Mouse (Mus musculus): ENCODE measurements around the gene Krtap4-9. TPM values are rescaled to one million over a fixed set of nuclear protein-coding genes. Genes with fewer than 3 reads are reported as not detected.

Gene Krtap4-9
- polyA plus RNA-seq (2017; shearing (Covaris generic)): not detected

GRCm38 (mm10) chr11:99784900-99785299, at the start of gene Krtap4-9:
TSS of gene Krtap4-9 (plus strand) at chr11:99785200.

GRCm38 (mm10) chr11:99772813-99773212, 12.2 kb upstream of the Krtap4-9 start, which contains the start of gene Gm11595:
TSS of gene Gm11595 (minus strand) at chr11:99772913.

DNA sequence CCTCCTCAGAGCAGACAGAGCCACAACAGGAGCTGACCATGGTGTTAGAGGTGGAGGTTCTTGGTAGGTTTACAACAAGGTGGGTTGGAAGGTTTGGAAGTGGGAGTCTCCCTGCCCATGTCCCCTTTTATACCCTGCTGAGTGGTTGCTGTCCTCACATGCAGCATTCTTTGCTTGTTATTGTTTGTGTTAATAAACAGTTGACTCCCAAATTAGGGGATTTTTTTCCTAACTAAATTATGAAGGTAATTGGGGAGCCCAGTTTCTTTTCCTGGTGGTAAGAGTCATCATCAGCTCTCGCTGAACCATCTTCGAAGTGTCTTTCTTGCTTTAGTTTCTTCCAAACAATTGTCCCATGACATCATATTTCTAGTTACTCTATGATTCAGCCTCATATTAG, 4.4 kb upstream of the Krtap4-9 start, which contains the start of gene Krtap4-8:
Krtap4-8 (minus strand) TSS at position 101 of the 400 bp plus-strand sequence.

GRCm38 (mm10) chr11:99793367-99793766, 8.4 kb downstream of the Krtap4-9 start, which contains the start of gene Gm11596:
TSS of gene Gm11596 (minus strand) at chr11:99793467.

DNA sequence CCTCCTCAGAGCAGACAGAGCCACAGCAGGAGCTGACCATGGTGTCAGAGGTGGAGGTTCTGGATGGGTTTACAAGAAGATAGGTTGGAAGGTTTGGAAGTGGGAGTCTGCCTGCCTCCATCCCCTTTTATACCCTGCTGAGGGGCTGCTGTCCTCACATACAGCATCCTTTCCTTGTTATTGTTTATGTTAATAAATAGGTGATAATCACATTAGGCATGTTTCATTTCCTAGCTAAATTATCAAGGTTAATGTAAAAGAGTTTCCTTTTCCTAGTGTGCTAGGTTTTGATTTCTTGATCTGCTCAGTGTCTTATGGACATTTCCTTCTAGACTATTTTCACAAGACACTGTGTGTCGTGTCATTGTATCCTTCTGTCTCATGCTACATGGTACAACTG, 13.8 kb downstream of the Krtap4-9 start, which contains the start of gene Gm11569:
Gm11569 (minus strand) TSS at position 101 of the 400 bp plus-strand sequence.

GRCm38 (mm10) chr11:99804346-99804745, 19.3 kb downstream of the Krtap4-9 start, which contains the start of gene Gm11554:
TSS of gene Gm11554 (minus strand) at chr11:99804446.

DNA sequence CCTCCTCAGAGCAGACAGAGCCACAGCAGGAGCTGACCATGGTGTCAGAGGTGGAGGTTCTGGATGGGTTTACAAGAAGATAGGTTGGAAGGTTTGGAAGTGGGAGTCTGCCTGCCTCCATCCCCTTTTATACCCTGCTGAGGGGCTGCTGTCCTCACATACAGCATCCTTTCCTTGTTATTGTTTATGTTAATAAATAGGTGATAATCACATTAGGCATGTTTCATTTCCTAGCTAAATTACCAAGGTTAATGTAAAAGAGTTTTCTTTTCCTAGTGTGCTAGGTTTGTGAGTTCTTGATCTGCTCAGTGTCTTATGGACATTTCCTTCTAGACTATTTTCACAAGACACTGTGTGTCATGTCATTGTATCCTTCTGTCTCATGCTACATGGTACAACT, 24.8 kb downstream of the Krtap4-9 start, which contains the start of gene Krtap4-13:
Krtap4-13 (minus strand) TSS at position 101 of the 400 bp plus-strand sequence.

DNA sequence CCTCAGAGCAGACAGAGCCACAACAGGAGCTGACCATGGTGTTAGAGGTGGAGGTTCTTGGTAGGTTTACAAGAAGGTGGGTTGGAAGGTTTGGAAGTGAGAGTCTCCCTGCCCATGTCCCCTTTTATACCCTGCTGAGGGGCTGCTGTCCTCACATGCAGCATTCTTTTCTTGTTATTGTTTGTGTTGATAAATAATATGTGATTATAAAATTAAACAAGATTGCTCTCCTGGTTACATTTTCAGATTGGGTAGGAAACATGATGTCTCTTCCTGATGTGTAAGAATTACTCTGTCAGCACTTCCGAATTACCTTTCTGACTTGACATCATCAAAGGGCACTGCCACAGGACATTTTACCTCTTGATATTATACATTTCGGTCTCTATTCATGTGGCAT, 30.6 kb downstream of the Krtap4-9 start, which contains the start of gene Gm11564:
Gm11564 (minus strand) TSS at position 101 of the 400 bp plus-strand sequence.

Other genes with a start within 250 kb of the Krtap4-9 start
- gene Krt40, start 242.0 kb upstream of the Krtap4-9 start, polyA plus RNA-seq (2017; shearing (Covaris generic)): not detected
- gene Krtap3-3, start 234.3 kb upstream of the Krtap4-9 start, polyA plus RNA-seq (2017; shearing (Covaris generic)): not detected
- gene Krtap3-2, start 228.3 kb upstream of the Krtap4-9 start, polyA plus RNA-seq (2017; shearing (Covaris generic)): 0.74 TPM
- not detected for gene Gm11939, start 225.7 kb upstream of the Krtap4-9 start, polyA plus RNA-seq (2017; shearing (Covaris generic))
- gene Krtap3-1, start 218.6 kb upstream of the Krtap4-9 start, polyA plus RNA-seq (2017; shearing (Covaris generic)): not detected
- not detected for gene Krtap1-5, start 204.2 kb upstream of the Krtap4-9 start, polyA plus RNA-seq (2017; shearing (Covaris generic))
- gene Krtap1-4, start 201.5 kb upstream of the Krtap4-9 start, polyA plus RNA-seq (2017; shearing (Covaris generic)): 0.90 TPM
- not detected for gene Krtap1-3, start 193.9 kb upstream of the Krtap4-9 start, polyA plus RNA-seq (2017; shearing (Covaris generic))
- not detected for gene Krtap9-3, start 187.1 kb upstream of the Krtap4-9 start, polyA plus RNA-seq (2017; shearing (Covaris generic))
- gene Gm11938, start 181.9 kb upstream of the Krtap4-9 start, polyA plus RNA-seq (2017; shearing (Covaris generic)): not detected
- not detected for gene Gm11937, start 175.0 kb upstream of the Krtap4-9 start, polyA plus RNA-seq (2017; shearing (Covaris generic))
- gene Krtap2-4, start 170.4 kb upstream of the Krtap4-9 start, polyA plus RNA-seq (2017; shearing (Covaris generic)): not detected
- gene Gm11562, start 164.8 kb upstream of the Krtap4-9 start, polyA plus RNA-seq (2017; shearing (Covaris generic)): not detected
- not detected for gene Krtap4-1, start 157.0 kb upstream of the Krtap4-9 start, polyA plus RNA-seq (2017; shearing (Covaris generic))
- gene Krtap4-2, start 150.1 kb upstream of the Krtap4-9 start, polyA plus RNA-seq (2017; shearing (Covaris generic)): not detected
- gene Krtap4-7, start 141.1 kb upstream of the Krtap4-9 start, polyA plus RNA-seq (2017; shearing (Covaris generic)): not detected
- not detected for gene Gm11555, start 135.0 kb upstream of the Krtap4-9 start, polyA plus RNA-seq (2017; shearing (Covaris generic))
- gene Gm11563, start 126.2 kb upstream of the Krtap4-9 start, polyA plus RNA-seq (2017; shearing (Covaris generic)): not detected
- not detected for gene Krtap4-6, start 119.2 kb upstream of the Krtap4-9 start, polyA plus RNA-seq (2017; shearing (Covaris generic))
- gene Gm14190, start 94.5 kb upstream of the Krtap4-9 start, polyA plus RNA-seq (2017; shearing (Covaris generic)): not detected
- not detected for gene Gm14180, start 50.9 kb upstream of the Krtap4-9 start, polyA plus RNA-seq (2017; shearing (Covaris generic))
- not detected for gene Gm11595, start 12.3 kb upstream of the Krtap4-9 start, polyA plus RNA-seq (2017; shearing (Covaris generic))
- not detected for gene Krtap4-8, start 4.5 kb upstream of the Krtap4-9 start, polyA plus RNA-seq (2017; shearing (Covaris generic))
- not detected for gene Gm11596, start 8.3 kb downstream of the Krtap4-9 start, polyA plus RNA-seq (2017; shearing (Covaris generic))
- gene Gm11569, start 13.7 kb downstream of the Krtap4-9 start, polyA plus RNA-seq (2017; shearing (Covaris generic)): not detected
- not detected for gene Gm11554, start 19.2 kb downstream of the Krtap4-9 start, polyA plus RNA-seq (2017; shearing (Covaris generic))
- gene Krtap4-13, start 24.7 kb downstream of the Krtap4-9 start, polyA plus RNA-seq (2017; shearing (Covaris generic)): not detected
- not detected for gene Gm11564, start 30.5 kb downstream of the Krtap4-9 start, polyA plus RNA-seq (2017; shearing (Covaris generic))
- not detected for gene 2300003K06Rik, start 52.9 kb downstream of the Krtap4-9 start, polyA plus RNA-seq (2017; shearing (Covaris generic))
- gene Krtap4-16, start 66.4 kb downstream of the Krtap4-9 start, polyA plus RNA-seq (2017; shearing (Covaris generic)): not detected
- not detected for gene Gm11568, start 72.7 kb downstream of the Krtap4-9 start, polyA plus RNA-seq (2017; shearing (Covaris generic))
- not detected for gene Gm11559, start 79.3 kb downstream of the Krtap4-9 start, polyA plus RNA-seq (2017; shearing (Covaris generic))
- gene Krtap9-1, start 88.2 kb downstream of the Krtap4-9 start, polyA plus RNA-seq (2017; shearing (Covaris generic)): not detected
- not detected for gene Gm11567, start 94.0 kb downstream of the Krtap4-9 start, polyA plus RNA-seq (2017; shearing (Covaris generic))
- not detected for gene Krtap31-1, start 122.7 kb downstream of the Krtap4-9 start, polyA plus RNA-seq (2017; shearing (Covaris generic))
- not detected for gene Gm11565, start 129.6 kb downstream of the Krtap4-9 start, polyA plus RNA-seq (2017; shearing (Covaris generic))
- gene Krtap31-2, start 151.1 kb downstream of the Krtap4-9 start, polyA plus RNA-seq (2017; shearing (Covaris generic)): not detected
- 0.60 TPM for gene Krtap9-5, start 163.3 kb downstream of the Krtap4-9 start, polyA plus RNA-seq (2017; shearing (Covaris generic))
- not detected for gene Krtap29-1, start 193.9 kb downstream of the Krtap4-9 start, polyA plus RNA-seq (2017; shearing (Covaris generic))
- gene Krtap16-1, start 201.4 kb downstream of the Krtap4-9 start, polyA plus RNA-seq (2017; shearing (Covaris generic)): not detected
- gene Krtap17-1, start 208.8 kb downstream of the Krtap4-9 start, polyA plus RNA-seq (2017; shearing (Covaris generic)): not detected
- not detected for gene Krt33a, start 231.0 kb downstream of the Krtap4-9 start, polyA plus RNA-seq (2017; shearing (Covaris generic))
- not detected for gene Krt33b, start 244.7 kb downstream of the Krtap4-9 start, polyA plus RNA-seq (2017; shearing (Covaris generic))